Mouse (Mus musculus) embryonic fibroblast, embryonic 13.5 days (primary cell): ENCODE results near the gene Pigv. TPM values are rescaled to one million over a fixed set of nuclear protein-coding genes. Genes with fewer than 3 reads are reported as not detected.
"Not testable (repeated sequence)": the region's sequence is repeated elsewhere in the genome, so short reads cannot be mapped to it uniquely, and the experiment has no call there.

Source experiments
- H3K27ac ChIP-seq: 2 replicates; pipeline ENCODE4 v1.5.1; 2012; ENCODE audit warnings: low read length, control low read depth, inconsistent platforms; ENCODE audit not compliant: insufficient read depth
- H3K4me1 ChIP-seq: 2 replicates; pipeline ENCODE4 v1.6.1; 2011; ENCODE audit warnings: low read length; ENCODE audit not compliant: control insufficient read depth, insufficient read depth
- H3K4me3 ChIP-seq: 2 replicates; pipeline ENCODE4 v1.5.1; 2011; ENCODE audit warnings: mild to moderate bottlenecking, control low read depth, low read length; ENCODE audit not compliant: insufficient read depth
- CTCF ChIP-seq: IDR thresholded peaks from 2 replicates; pipeline ENCODE4 v1.5.1; 2011; ENCODE audit warnings: mild to moderate bottlenecking, control low read depth, low read length, moderate library complexity, borderline replicate concordance; ENCODE audit not compliant: insufficient read depth
- POLR2A ChIP-seq: IDR thresholded peaks from 2 replicates; pipeline ENCODE4 v1.6.1; 2011; ENCODE audit warnings: low read depth, mild to moderate bottlenecking, control low read depth, low read length, moderate library complexity
- polyA plus RNA-seq: library from polyadenylated mRNA; stranded (reverse); fragments of >200 nt; gene quantifications from 2 replicates; pipeline ENCODE4 v1.2.4, GENCODE M21; 2011; ENCODE audit warnings: low read depth; ENCODE audit not compliant: missing spikeins, insufficient read length

Pigv gene
- polyA plus RNA-seq, 1 experiment: 10.4 TPM

- Histone ChIP-seq H3K4me1 (no peaks in the 10 kb centered on the region), H3K27ac (no peak overlapping the region), H3K4me3 (no peak overlapping the region)
- no peak for TF ChIP-seq CTCF
- TF ChIP-seq POLR2A: no peak
Measured at GRCm38 (mm10) chr4:133651445-133651844, 21.0 kb downstream of the Pigv start.

DNA sequence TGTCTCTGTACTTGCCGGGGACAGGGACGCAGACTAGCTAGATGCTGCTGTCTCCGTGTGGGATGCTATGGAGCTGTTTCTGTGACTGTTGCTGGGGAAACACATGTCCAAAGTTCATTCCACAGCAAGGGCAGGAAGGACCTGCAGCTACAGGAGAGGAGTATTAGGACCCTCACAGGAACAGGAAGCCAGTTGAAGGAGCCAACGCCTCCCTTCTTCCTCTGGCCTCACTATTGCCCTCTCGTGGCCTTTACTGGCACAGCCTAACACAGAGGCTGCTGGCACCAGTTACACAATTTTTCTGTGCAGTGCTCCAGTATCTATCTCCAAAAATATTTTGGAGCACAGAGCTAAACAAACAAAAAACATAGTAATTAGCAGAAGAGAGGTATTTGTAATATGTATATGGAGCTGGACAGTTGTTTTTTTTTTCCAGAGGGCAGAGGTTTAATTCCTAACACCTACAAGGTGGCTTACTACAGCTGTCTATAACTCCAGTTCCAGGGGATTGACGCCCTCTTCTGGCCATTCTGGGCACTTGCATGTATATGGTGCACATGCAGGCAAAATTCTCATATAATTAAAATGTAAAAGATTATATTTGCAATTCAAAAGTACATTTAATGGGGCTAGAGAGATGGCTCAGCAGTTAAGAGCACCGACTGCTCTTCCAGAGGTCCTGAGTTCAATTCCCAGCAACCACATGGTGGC is 22.3 kb downstream of the Pigv start, which contains the start of gene Zdhhc18:
Zdhhc18 (minus strand) TSS at position 166 of the 711 bp plus-strand sequence.
- H3K27ac ChIP-seq: no peak within 1 kb of the TSS
- H3K4me1 ChIP-seq: no peaks in the 10 kb centered on the region
- TF ChIP-seq POLR2A (peak; percentile 47; the same call in 1 of the 2 replicates), CTCF (peak; percentile 61; the same call in 1 of the 2 replicates)
- H3K4me3 ChIP-seq: no peak within 1 kb of the TSS

GRCm38 (mm10) chr4:133649464-133649863 is 23.0 kb downstream of the Pigv start:
- not testable (repeated sequence) for H3K27ac ChIP-seq, H3K4me3 ChIP-seq

GRCm38 (mm10) chr4:133645680-133646079 is 26.8 kb downstream of the Pigv start:
- no peak for TF ChIP-seq POLR2A
- no peak for TF ChIP-seq CTCF
- no peak overlapping the region for H3K4me3 ChIP-seq
- no peak overlapping the region for H3K27ac ChIP-seq
- H3K4me1 ChIP-seq: no peaks in the 10 kb centered on the region

More at GRCm38 (mm10) chr4:133649464-133649863, 23.0 kb downstream of the Pigv start:
- not testable (repeated sequence) for H3K4me1 ChIP-seq

- Histone ChIP-seq H3K4me1 (no peaks in the 10 kb centered on the region), H3K4me3 (no peak overlapping the region), H3K27ac (no peak overlapping the region)
- TF ChIP-seq POLR2A: no peak
- TF ChIP-seq CTCF: no peak
Measured at GRCm38 (mm10) chr4:133645195-133645594, 27.3 kb downstream of the Pigv start.

GRCm38 (mm10) chr4:133634043-133634410 is 38.4 kb downstream of the Pigv start:
- H3K4me1 ChIP-seq: peaks cover 3% of the 10 kb centered on the region; the same call in 1 of the 2 replicates
- H3K27ac ChIP-seq: no peak overlapping the region
- H3K4me3 ChIP-seq: no peak overlapping the region
- no peak for TF ChIP-seq CTCF
- TF ChIP-seq POLR2A: no peak

GRCm38 (mm10) chr4:133633332-133634042 is 39.0 kb downstream of the Pigv start:
- Histone ChIP-seq H3K4me3 (no peak overlapping the region), H3K4me1 (peaks cover 5% of the 10 kb centered on the region), H3K27ac (no peak overlapping the region)
- TF ChIP-seq POLR2A (0 out of 2 replicates have a peak, but pooled peaks have one; percentile 22), CTCF (peak; percentile 31; the same call in 1 of the 2 replicates)

DNA sequence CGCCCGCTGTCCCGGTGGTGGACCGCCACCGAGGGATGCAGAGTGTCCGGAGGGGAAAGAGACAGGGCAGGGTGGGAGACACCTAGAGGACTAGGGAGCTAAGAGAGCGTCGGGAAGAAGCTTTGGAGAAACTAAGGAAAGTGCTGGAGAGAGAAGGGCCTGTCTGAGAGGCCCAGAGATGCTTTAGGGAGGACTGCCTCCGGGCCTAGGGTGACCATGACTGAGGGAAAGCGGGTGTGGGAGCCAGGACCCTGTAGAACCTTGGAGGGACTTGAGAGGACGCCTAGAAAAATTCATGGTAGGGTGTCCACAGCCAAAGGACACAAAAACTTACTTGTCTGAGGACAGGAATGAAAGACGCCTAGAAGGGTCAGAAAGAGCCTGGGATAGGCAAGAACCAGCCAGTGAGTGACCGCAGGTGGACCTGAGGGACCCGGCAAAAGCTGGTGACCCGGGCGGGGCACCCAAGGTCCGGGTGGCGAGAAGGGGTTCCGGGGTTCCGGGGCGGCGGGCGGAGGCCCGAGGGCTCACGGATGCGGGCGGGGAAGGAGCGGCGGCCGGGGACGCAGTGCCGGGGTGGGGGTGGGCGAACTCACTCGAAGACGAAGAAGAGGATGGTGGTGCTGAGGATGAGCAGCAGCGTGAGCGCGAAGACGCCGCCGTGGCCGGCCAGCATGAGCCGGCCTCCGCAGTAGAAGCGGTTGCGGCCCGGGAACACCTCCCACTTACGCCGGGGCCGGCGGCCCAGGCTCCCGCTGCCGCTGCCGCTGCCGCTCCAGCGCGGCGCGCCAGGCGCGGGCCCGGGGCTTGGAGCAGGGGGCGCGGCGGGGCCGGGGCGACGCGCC is 39.7 kb downstream of the Pigv start:
- Histone ChIP-seq H3K4me3 (peak overlapping the region; percentile 97), H3K27ac (peak overlapping the region; percentile 9), H3K4me1 (peaks cover 5% of the 10 kb centered on the region)
- TF ChIP-seq POLR2A (no peak; the same call in 1 of the 2 replicates), CTCF (no peak)

GRCm38 (mm10) chr4:133631769-133632411 is 40.6 kb downstream of the Pigv start:
- Histone ChIP-seq H3K27ac (peak overlapping the region; percentile 9), H3K4me1 (peaks cover 8% of the 10 kb centered on the region), H3K4me3 (peak overlapping the region; percentile 97)
- TF ChIP-seq POLR2A: no peak; the same call in 1 of the 2 replicates
- TF ChIP-seq CTCF: no peak
